8 mouse cellular contexts compared by ENCODE assay signal in genomic region chr4:115058871-115059590, GRCm38 (mm10). TPM values are rescaled to one million over a fixed set of nuclear protein-coding genes. Genes with fewer than 3 reads are reported as not detected.
A peak's percentile ranks its signal among the peaks of the same experiment; 100 is the strongest.
DNase-seq lines count a peak whose midpoint lies in the region; ATAC-seq and TF ChIP-seq lines count a peak whose summit lies in the region.

No protein-coding gene starts in this region.

- H3K79me2 ChIP-seq in macrophage (ENCODE audit: inconsistent target), result peaks cover 33% of the 10 kb centered on the region; the same call in 1 of the 2 replicates

- no peaks in the 10 kb centered on the region for H3K36me3 ChIP-seq in embryonic facial prominence, embryonic 13.5 days
- no peaks in the 10 kb centered on the region for H3K36me3 ChIP-seq in hindbrain, postnatal 0 days (ENCODE audit: insufficient read depth, low read length)
- no peaks in the 10 kb centered on the region for H3K36me3 ChIP-seq in macrophage (ENCODE audit: inconsistent target)

- H3K27ac ChIP-seq in embryonic facial prominence, embryonic 13.5 days, result no peak overlapping the region
- peak overlapping the region; percentile 65; the same call in 1 of the 2 replicates for H3K27ac ChIP-seq in hindbrain, postnatal 0 days
- peak overlapping the region; percentile 81; the same call in 1 of the 2 replicates for H3K27ac ChIP-seq in macrophage

- no peak for TF ChIP-seq CTCF in hindbrain, postnatal 0 days (IDR thresholded peaks at IDR 0.05; ENCODE audit: low read depth)

- ATAC-seq in embryonic facial prominence, embryonic 13.5 days (ENCODE audit: insufficient number of reproducible peaks, insufficient read depth, low FRiP score, low TSS enrichment, low read depth), result no peak
- ATAC-seq in hindbrain, postnatal 0 days, result no peak

- H3K9me3 ChIP-seq in embryonic facial prominence, embryonic 13.5 days, result no peaks in the 10 kb centered on the region
- H3K9me3 ChIP-seq in hindbrain, postnatal 0 days (ENCODE audit: low read length), result no peaks in the 10 kb centered on the region

- no peak overlapping the region for H3K9ac ChIP-seq in embryonic facial prominence, embryonic 13.5 days
- H3K9ac ChIP-seq in hindbrain, postnatal 0 days (replicated peaks; ENCODE audit: low read length), result no peak overlapping the region

- H3K4me2 ChIP-seq in embryonic facial prominence, embryonic 13.5 days, result no peak overlapping the region
- H3K4me2 ChIP-seq in hindbrain, postnatal 0 days (ENCODE audit: low read depth, low read length), result peak overlapping the region; percentile 31

- peak; percentile 30 for DNase-seq in embryo, embryonic 11 days
- DNase-seq in embryo, embryonic 10 days (ENCODE audit: low spot score), result no peak
- no peak for DNase-seq in hindbrain, postnatal 0 days (ENCODE audit: low spot score)
- DNase-seq in cerebellum, adult 9-10 months, result no peak
- DNase-seq in frontal cortex, postnatal 10 days (ENCODE audit: low spot score in 2 of 2), result no peak
- no peak for DNase-seq in frontal cortex, postnatal 36 days (ENCODE audit: low spot score in 2 of 2)

- peaks cover 99% of the 10 kb centered on the region for H3K27me3 ChIP-seq in embryonic facial prominence, embryonic 13.5 days
- peaks cover 60% of the 10 kb centered on the region for H3K27me3 ChIP-seq in hindbrain, postnatal 0 days (ENCODE audit: insufficient read depth, low read length)

- H3K4me3 ChIP-seq in embryonic facial prominence, embryonic 13.5 days, result 0 out of 2 replicates have a peak overlapping the region, but pooled peaks have one; percentile 16
- peak overlapping the region; percentile 29 for H3K4me3 ChIP-seq in hindbrain, postnatal 0 days (ENCODE audit: low read length)
- H3K4me3 ChIP-seq in macrophage (ENCODE audit: inconsistent target), result peak overlapping the region; percentile 70

- peaks cover 18% of the 10 kb centered on the region for H3K4me1 ChIP-seq in embryonic facial prominence, embryonic 13.5 days
- no peaks in the 10 kb centered on the region for H3K4me1 ChIP-seq in hindbrain, postnatal 0 days (ENCODE audit: insufficient read depth, low read length)

- under 1% methylated on average over 23 of the region's 23 CpGs for WGBS in embryonic facial prominence, embryonic 13.5 days
- 3% methylated on average over 23 of the region's 23 CpGs for WGBS in hindbrain, postnatal 0 days
- 29% methylated on average over 23 of the region's 23 CpGs for WGBS in macrophage (ENCODE audit: missing documents)

RNA-seq across cellular contexts. Expression of gene Tal1, which starts 2.8 kb away (rescaled TPM):
- polyA plus RNA-seq in embryonic facial prominence, embryonic 13.5 days (2015; fragmentation: Nextera tagmentation; extraction: Ambion mirVana), result 1.4 and 1.7 TPM in 2 replicates
- 18.1 and 19.4 TPM in 2 replicates for total RNA-seq in hindbrain, postnatal 0 days (2014; rRNA removed)
- 1.1 and 1.6 TPM in 2 replicates for polyA plus RNA-seq in hindbrain, postnatal 0 days (2015; fragmentation: Nextera tagmentation; extraction: Ambion mirVana)
- total RNA-seq in macrophage (2018; cell fraction: chromatin; rRNA removed), result 10 to 100 TPM in 16 of 26 experiments, 1 to 10 TPM in 10; 3.0 to 32.6 (median 10.5) TPM
- total RNA-seq in macrophage (2018; cell fraction: cytosol; rRNA removed), result 10 to 100 TPM in 1 of 26 experiments, 1 to 10 TPM in 25; 3.0 to 13.7 (median 5.2) TPM
- 10 to 100 TPM in 13 of 26 experiments, 1 to 10 TPM in 13; 3.2 to 34.5 (median 10.0) TPM for total RNA-seq in macrophage (2018; cell fraction: nucleus; rRNA removed)
- polyA plus RNA-seq in macrophage (2018), result 3.6 to 11.5 TPM (median 5.3 TPM) in 3 replicates

RNA-seq across cellular contexts. Expression of gene Pdzk1ip1, which starts 29.5 kb away (rescaled TPM):
- polyA plus RNA-seq in embryonic facial prominence, embryonic 13.5 days (2015; fragmentation: Nextera tagmentation; extraction: Ambion mirVana), result 8.7 and 12.3 TPM in 2 replicates
- total RNA-seq in hindbrain, postnatal 0 days (2014; rRNA removed), result 0.58 and 5.2 TPM in 2 replicates
- polyA plus RNA-seq in hindbrain, postnatal 0 days (2015; fragmentation: Nextera tagmentation; extraction: Ambion mirVana), result 4.2 and 4.9 TPM in 2 replicates
- total RNA-seq in macrophage (2018; cell fraction: chromatin; rRNA removed), result 100 to 1,000 TPM in 1 of 26 experiments, 10 to 100 TPM in 6, 1 to 10 TPM in 18, not detected in 1; 1.8 to 110 (median 6.1) TPM
- 100 to 1,000 TPM in 9 of 26 experiments, 10 to 100 TPM in 17; 35.2 to 171 (median 71.0) TPM for total RNA-seq in macrophage (2018; cell fraction: cytosol; rRNA removed)
- total RNA-seq in macrophage (2018; cell fraction: nucleus; rRNA removed), result 100 to 1,000 TPM in 1 of 26 experiments, 10 to 100 TPM in 25; 16.5 to 130 (median 27.7) TPM
- polyA plus RNA-seq in macrophage (2018), result 24.4 to 124 TPM (median 41.0 TPM) in 3 replicates

RNA-seq across cellular contexts. Expression of gene Stil, which starts 59.1 kb away (rescaled TPM):
- 12.4 and 12.5 TPM in 2 replicates for polyA plus RNA-seq in embryonic facial prominence, embryonic 13.5 days (2015; fragmentation: Nextera tagmentation; extraction: Ambion mirVana)
- 2.8 and 3.6 TPM in 2 replicates for total RNA-seq in hindbrain, postnatal 0 days (2014; rRNA removed)
- 2.3 and 2.8 TPM in 2 replicates for polyA plus RNA-seq in hindbrain, postnatal 0 days (2015; fragmentation: Nextera tagmentation; extraction: Ambion mirVana)
- total RNA-seq in macrophage (2018; cell fraction: chromatin; rRNA removed), result 10 to 100 TPM in 3 of 26 experiments, 1 to 10 TPM in 22, under 1 TPM in 1; 0.84 to 11.2 (median 4.1) TPM
- total RNA-seq in macrophage (2018; cell fraction: cytosol; rRNA removed), result 1 to 10 TPM in 14 of 26 experiments, under 1 TPM in 12; 0.38 to 1.8 (median 1.0) TPM
- 10 to 100 TPM in 1 of 26 experiments, 1 to 10 TPM in 24, under 1 TPM in 1; 0.79 to 17.8 (median 2.7) TPM for total RNA-seq in macrophage (2018; cell fraction: nucleus; rRNA removed)
- polyA plus RNA-seq in macrophage (2018), result 1.1 to 3.7 TPM (median 1.2 TPM) in 3 replicates

Comparison
In these comparisons a context has a peak if more than half of its experiments do, and no peak if none do; other contexts are left out.
1. H3K4me3 ChIP-seq: peak in every context shown above with its lines; median percentile 70 in macrophage; 29 in hindbrain, postnatal 0 days; 16 in embryonic facial prominence, embryonic 13.5 days.